Mouse (Mus musculus): ENCODE measurements at regions not wholly inside any gene's neighbourhood (a gene's known extent, or its start where the extent isn't known, plus 50 kb on each side); places are given as distances from the start of the nearest gene placed in this dataset.

DNA sequence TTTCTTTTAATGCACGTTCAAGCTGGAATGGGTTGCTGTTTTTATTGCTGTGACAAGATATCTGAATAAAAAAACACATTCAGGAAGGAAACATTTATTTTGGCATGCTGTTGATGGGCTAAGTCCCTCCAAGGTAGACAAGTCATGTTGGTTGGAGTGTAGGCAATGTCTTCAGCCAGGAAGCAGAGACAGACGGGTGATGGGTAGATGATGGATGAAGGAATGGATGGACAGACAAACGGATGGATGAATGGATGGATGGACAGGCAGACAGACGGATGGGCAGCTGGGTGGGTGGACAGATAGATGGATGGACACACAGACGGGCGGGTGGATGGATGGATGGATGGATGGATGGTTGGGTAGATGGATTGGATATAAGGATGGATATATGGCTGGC, 380.7 kb downstream of the Cbln4 start:
- TF ChIP-seq POLR2AphosphoS2 (IDR thresholded peaks at IDR 0.05; ENCODE audit: insufficient read length, low read depth): no peak
- TF ChIP-seq CEBPB (IDR thresholded peaks at IDR 0.05; ENCODE audit: insufficient read depth, poor library complexity, severe bottlenecking): no peak
- no peak for TF ChIP-seq POLR2A (IDR thresholded peaks at IDR 0.05; ENCODE audit: insufficient read length, low read depth)
- no peak for TF ChIP-seq USF1 (IDR thresholded peaks at IDR 0.05; ENCODE audit: low read depth)
- TF ChIP-seq E2F4 (IDR thresholded peaks at IDR 0.05; ENCODE audit: insufficient read depth): no peak
- TF ChIP-seq TCF12 (IDR thresholded peaks at IDR 0.05; ENCODE audit: insufficient read depth, poor library complexity, severe bottlenecking): no peak
- TF ChIP-seq MYOD1 (IDR thresholded peaks at IDR 0.05; ENCODE audit: control insufficient read depth in 1 of 3, insufficient read length in 2 of 3, low read depth in 2 of 3): no peak
- TF ChIP-seq REST (IDR thresholded peaks at IDR 0.05; ENCODE audit: insufficient read depth, insufficient read length): no peak
- TF ChIP-seq MAX (IDR thresholded peaks at IDR 0.05; ENCODE audit: low read depth): no peak
- TF ChIP-seq SRF (IDR thresholded peaks at IDR 0.05; ENCODE audit: control insufficient read depth, insufficient read length, low read depth): no peak

All from myocyte (in vitro differentiated cells).